Mouse (Mus musculus) heart, postnatal 0 days (tissue): ENCODE results near the gene Upb1. TPM values are rescaled to one million over a fixed set of nuclear protein-coding genes. Genes with fewer than 3 reads are reported as not detected.
"Not testable (repeated sequence)": the region's sequence is repeated elsewhere in the genome, so short reads cannot be mapped to it uniquely, and the experiment has no call there.

Source experiments
- ATAC-seq: fragments of 200-750 bp; cut with Nextera tagmentation; 2 replicates; pipeline ENCODE4 v1.8.0; 2017; ENCODE audit warnings: low read depth, moderate number of reproducible peaks, moderate library complexity; ENCODE audit not compliant: insufficient read depth
- DNase-seq: peaks from one replicate; pipeline ENCODE4 v3.0.0-alpha.2; 2016; ENCODE audit warnings: low spot score
- H3K27ac ChIP-seq: fragments of 300-500 bp; sonication (generic); 2 replicates; pipeline ENCODE4 v1.5.1; 2014; ENCODE audit warnings: low read depth, mild to moderate bottlenecking
- H3K27me3 ChIP-seq: fragments of 300-500 bp; sonication (generic); 2 replicates; pipeline ENCODE4 v1.6.1; 2014; ENCODE audit warnings: low read length, mixed read lengths; ENCODE audit not compliant: control insufficient read depth, insufficient read depth
- H3K36me3 ChIP-seq: fragments of 300-500 bp; sonication (generic); replicated peaks from 2 replicates; pipeline ENCODE4 v1.6.1; 2014; ENCODE audit warnings: low read length, mixed read lengths; ENCODE audit not compliant: control insufficient read depth, insufficient read depth
- H3K4me1 ChIP-seq: fragments of 300-500 bp; sonication (generic); 2 replicates; pipeline ENCODE4 v1.6.1; 2014; ENCODE audit warnings: antibody characterized with exemption; ENCODE audit not compliant: control insufficient read depth, insufficient read depth
- H3K4me2 ChIP-seq: fragments of 300-500 bp; sonication (generic); 2 replicates; pipeline ENCODE4 v1.6.1; 2014; ENCODE audit warnings: low read depth, mild to moderate bottlenecking, low read length, moderate library complexity
- H3K4me3 ChIP-seq: fragments of 300-500 bp; sonication (generic); 2 replicates; pipeline ENCODE4 v1.5.1; 2014; ENCODE audit warnings: low read depth, low read length
- H3K9ac ChIP-seq: fragments of 300-500 bp; sonication (generic); replicated peaks from 2 replicates; pipeline ENCODE4 v1.6.1; 2014; ENCODE audit warnings: low read depth, low read length, mixed read lengths
- H3K9me3 ChIP-seq: fragments of 300-500 bp; sonication (generic); replicated peaks from 2 replicates; pipeline ENCODE4 v1.6.1; 2016; ENCODE audit warnings: low read length; ENCODE audit not compliant: control insufficient read depth
- CTCF ChIP-seq: IDR thresholded peaks from 2 replicates; pipeline ENCODE4 v1.5.1; 2016; ENCODE audit warnings: antibody characterized with exemption, control low read depth, low read depth
- EP300 ChIP-seq: IDR thresholded peaks from 2 replicates; pipeline ENCODE4 v1.6.1; 2016; ENCODE audit warnings: antibody characterized with exemption, low read depth
- WGBS: fragments of 180-500 bp; shearing (Covaris S2); extraction: QIAGEN DNeasy Blood & Tissue Kit; methylation state at CpG from one replicate; pipeline ENCODE4 v1.1.7; 2014; 5-methylcytosine and 5-hydroxymethylcytosine counted together
- polyA plus RNA-seq: library from polyadenylated mRNA; unstranded; fragments of >200 nt; fragmentation: Nextera tagmentation; extraction: Ambion mirVana; gene quantifications from 2 replicates; pipeline ENCODE4 v1.2.1, GENCODE M21; 2015
- total RNA-seq: library from RNA; depleted of rRNA; stranded (reverse); fragments of >200 nt; gene quantifications from 2 replicates; pipeline ENCODE4 v1.2.3, GENCODE M21; 2014; ENCODE audit warnings: low replicate concordance

Gene Upb1
- total and polyA plus RNA-seq, 2 experiments from 2014 or later = 1.1 TPM; not detected in 1

GRCm38 (mm10) chr10:75396966-75397365, 3.9 kb upstream of the Upb1 start:
- Histone ChIP-seq H3K36me3 (no peaks in the 10 kb centered on the region), H3K27ac (0 out of 2 replicates have a peak overlapping the region, but pooled peaks have one; percentile 26), H3K9me3 (no peaks in the 10 kb centered on the region), H3K4me1 (no peaks in the 10 kb centered on the region), H3K9ac (no peak overlapping the region), H3K4me3 (no peak overlapping the region), H3K27me3 (no peaks in the 10 kb centered on the region), H3K4me2 (peak overlapping the region; percentile 16)
- DNase-seq (peak; percentile 39), ATAC-seq (peak; percentile 73)
- WGBS = 35% methylated on average over 14 of the region's 14 CpGs
- peak; percentile 40; the same call in 1 of the 2 replicates for TF ChIP-seq EP300
- no peak for TF ChIP-seq CTCF

GRCm38 (mm10) chr10:75405916-75406315, 5.0 kb downstream of the Upb1 start:
- H3K9me3 ChIP-seq = no peaks in the 10 kb centered on the region
- DNase-seq (no peak), ATAC-seq (no peak)
- peaks cover 4% of the 10 kb centered on the region for H3K4me1 ChIP-seq
- H3K27me3 ChIP-seq = no peaks in the 10 kb centered on the region
- no peak overlapping the region for H3K4me3 ChIP-seq
- no peaks in the 10 kb centered on the region for H3K36me3 ChIP-seq
- H3K27ac ChIP-seq = no peak overlapping the region
- no peak overlapping the region for H3K9ac ChIP-seq
- WGBS = 63% methylated on average over 8 of the region's 8 CpGs
- no peak for TF ChIP-seq EP300
- no peak for TF ChIP-seq CTCF
- no peak overlapping the region for H3K4me2 ChIP-seq

GRCm38 (mm10) chr10:75406755-75407154, 5.8 kb downstream of the Upb1 start:
- peak overlapping the region; percentile 27 for H3K4me2 ChIP-seq
- DNase-seq (peak; percentile 32), ATAC-seq (peak; percentile 84)
- H3K36me3 ChIP-seq = no peaks in the 10 kb centered on the region
- 29% methylated on average over 13 of the region's 13 CpGs for WGBS
- no peak overlapping the region for H3K9ac ChIP-seq
- TF ChIP-seq CTCF = no peak
- no peak for TF ChIP-seq EP300
- H3K9me3 ChIP-seq = no peaks in the 10 kb centered on the region
- no peaks in the 10 kb centered on the region for H3K27me3 ChIP-seq
- H3K4me3 ChIP-seq = no peak overlapping the region
- H3K27ac ChIP-seq = no peak overlapping the region
- H3K4me1 ChIP-seq = peaks cover 4% of the 10 kb centered on the region

GRCm38 (mm10) chr10:75407741-75408140, 6.8 kb downstream of the Upb1 start:
- TF ChIP-seq EP300 (no peak), CTCF (no peak)
- H3K4me3 ChIP-seq = no peak overlapping the region
- H3K27ac ChIP-seq = no peak overlapping the region
- H3K27me3 ChIP-seq = no peaks in the 10 kb centered on the region
- no peak overlapping the region for H3K4me2 ChIP-seq
- 79% methylated on average over 4 of the region's 4 CpGs for WGBS
- H3K4me1 ChIP-seq = peaks cover 4% of the 10 kb centered on the region
- H3K36me3 ChIP-seq = no peaks in the 10 kb centered on the region
- no peak for DNase-seq
- no peaks in the 10 kb centered on the region for H3K9me3 ChIP-seq
- no peak overlapping the region for H3K9ac ChIP-seq
- ATAC-seq = no peak

- H3K4me1 ChIP-seq, H3K36me3 ChIP-seq, H3K4me3 ChIP-seq, DNase-seq, ATAC-seq, H3K4me2 ChIP-seq, H3K9me3 ChIP-seq, H3K27me3 ChIP-seq, H3K27ac ChIP-seq, H3K9ac ChIP-seq: not testable (repeated sequence)
- WGBS = 58% methylated on average over 8 of the region's 10 CpGs
These were observed 10.6 kb downstream of the Upb1 start for GRCm38 (mm10) chr10:75411343-75412113.
